Mouse (Mus musculus) stomach, embryonic 15.5 days (tissue): ENCODE results near the gene Olfr56. TPM values are rescaled to one million over a fixed set of nuclear protein-coding genes. Genes with fewer than 3 reads are reported as not detected.
A peak's percentile ranks its signal among the peaks of the same experiment; 100 is the strongest.

Experiments used
- ATAC-seq: fragments of 200-750 bp; cut with Nextera tagmentation; 2 replicates; pipeline ENCODE4 v1.8.0; 2017; ENCODE audit warnings: low read depth, moderate number of reproducible peaks, moderate TSS enrichment; ENCODE audit not compliant: insufficient read depth, low FRiP score
- H3K27ac ChIP-seq: fragments of 300-500 bp; sonication (generic); 2 replicates; pipeline ENCODE4 v1.5.1; 2015; ENCODE audit warnings: mild to moderate bottlenecking, inconsistent platforms
- H3K27me3 ChIP-seq: fragments of 300-500 bp; sonication (generic); replicated peaks from 2 replicates; pipeline ENCODE4 v1.6.1; 2015; ENCODE audit warnings: inconsistent platforms
- H3K36me3 ChIP-seq: fragments of 300-500 bp; sonication (generic); 2 replicates; pipeline ENCODE4 v1.6.1; 2015; ENCODE audit warnings: inconsistent platforms
- H3K4me1 ChIP-seq: fragments of 300-500 bp; sonication (generic); 2 replicates; pipeline ENCODE4 v1.6.1; 2015; ENCODE audit warnings: inconsistent platforms
- H3K4me2 ChIP-seq: fragments of 300-500 bp; sonication (generic); 2 replicates; pipeline ENCODE4 v1.6.1; 2015; ENCODE audit warnings: mild to moderate bottlenecking, inconsistent platforms
- H3K4me3 ChIP-seq: fragments of 300-500 bp; sonication (generic); replicated peaks from 2 replicates; pipeline ENCODE4 v1.5.1; 2015; ENCODE audit warnings: inconsistent platforms
- H3K9ac ChIP-seq: fragments of 300-500 bp; sonication (generic); 2 replicates; pipeline ENCODE4 v1.6.1; 2015; ENCODE audit warnings: inconsistent platforms
- H3K9me3 ChIP-seq: fragments of 300-500 bp; sonication (generic); 2 replicates; pipeline ENCODE4 v1.6.1; 2016; ENCODE audit warnings: inconsistent platforms
- WGBS: fragments of 180-500 bp; shearing (Covaris S2); methylation state at CpG from one replicate; pipeline ENCODE4 v1.1.7; 2015; 5-methylcytosine and 5-hydroxymethylcytosine counted together
- polyA plus RNA-seq: library from polyadenylated mRNA; unstranded; fragments of >200 nt; fragmentation: Nextera tagmentation; extraction: Ambion mirVana; gene quantifications from 2 replicates; pipeline ENCODE4 v1.2.1, GENCODE M21; 2015

Olfr56 gene
- polyA plus RNA-seq, 1 experiment from 2014 or later = not detected

- H3K4me2 ChIP-seq = no peak overlapping the region
- no peaks in the 10 kb centered on the region for H3K27me3 ChIP-seq
- H3K9ac ChIP-seq = no peak overlapping the region
- WGBS = 72% methylated on average over 6 of the region's 6 CpGs
- no peak overlapping the region for H3K27ac ChIP-seq
- H3K36me3 ChIP-seq = no peaks in the 10 kb centered on the region
- H3K4me3 ChIP-seq = no peak overlapping the region
- H3K9me3 ChIP-seq = no peaks in the 10 kb centered on the region
- H3K4me1 ChIP-seq = peaks cover 7% of the 10 kb centered on the region; the same call in 1 of the 2 replicates
- ATAC-seq = no peak
Observed at GRCm38 (mm10) chr11:49086858-49087361, 108.2 kb downstream of the Olfr56 start.

GRCm38 (mm10) chr11:49087830-49088616 is 109.3 kb downstream of the Olfr56 start:
- H3K4me3 ChIP-seq = peak overlapping the region; percentile 3; the same call in 1 of the 2 replicates
- peak; percentile 93 for ATAC-seq
- no peaks in the 10 kb centered on the region for H3K9me3 ChIP-seq
- no peaks in the 10 kb centered on the region for H3K36me3 ChIP-seq
- 41% methylated on average over 22 of the region's 22 CpGs for WGBS
- no peak overlapping the region for H3K27ac ChIP-seq
- H3K4me2 ChIP-seq = peak overlapping the region; percentile 47
- no peaks in the 10 kb centered on the region for H3K27me3 ChIP-seq
- peaks cover 7% of the 10 kb centered on the region; the same call in 1 of the 2 replicates for H3K4me1 ChIP-seq
- H3K9ac ChIP-seq = no peak overlapping the region

DNA sequence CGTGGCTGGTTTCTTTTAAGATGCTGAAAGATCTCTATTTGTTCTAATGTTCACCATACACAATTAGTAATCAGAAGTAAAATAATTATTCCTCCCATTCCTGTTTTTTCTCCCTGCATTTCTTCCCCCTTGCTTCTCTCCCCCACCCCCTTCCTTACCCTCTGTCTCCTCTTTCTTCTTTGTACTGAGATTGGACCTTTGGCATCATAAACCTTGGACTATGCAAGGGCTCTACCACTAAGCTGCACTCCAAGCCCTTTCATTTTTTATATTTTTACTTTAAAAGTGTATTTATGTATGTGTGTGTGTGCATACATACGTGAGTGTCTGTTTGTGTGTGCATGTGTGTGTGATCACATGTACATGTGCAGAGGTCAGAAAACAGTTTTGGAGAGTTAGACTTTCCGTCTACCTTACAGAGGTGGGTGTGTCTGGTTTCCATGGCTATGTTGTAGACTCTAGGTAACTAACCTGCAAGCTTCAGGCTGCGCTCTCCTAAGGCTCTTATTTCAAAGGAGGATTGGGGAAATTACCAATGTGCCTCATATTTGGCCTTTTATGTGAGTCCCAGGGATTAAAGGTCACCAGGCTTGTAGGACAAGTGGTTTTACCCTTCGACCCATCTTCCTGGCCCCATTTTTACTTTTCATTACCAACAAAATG is 110.4 kb downstream of the Olfr56 start:
- Histone ChIP-seq H3K27ac (no peak overlapping the region), H3K4me2 (no peak overlapping the region), H3K4me3 (no peak overlapping the region), H3K4me1 (peaks cover 7% of the 10 kb centered on the region; the same call in 1 of the 2 replicates), H3K27me3 (no peaks in the 10 kb centered on the region), H3K9ac (no peak overlapping the region), H3K9me3 (no peaks in the 10 kb centered on the region), H3K36me3 (no peaks in the 10 kb centered on the region)
- ATAC-seq = no peak
- WGBS = 79% methylated on average over 5 of the region's 5 CpGs

GRCm38 (mm10) chr11:49089735-49090507 is 111.2 kb downstream of the Olfr56 start:
- Histone ChIP-seq H3K4me3 (no peak overlapping the region), H3K9ac (no peak overlapping the region), H3K4me2 (no peak overlapping the region), H3K4me1 (peaks cover 7% of the 10 kb centered on the region; the same call in 1 of the 2 replicates), H3K27ac (no peak overlapping the region), H3K27me3 (no peaks in the 10 kb centered on the region), H3K9me3 (no peaks in the 10 kb centered on the region), H3K36me3 (no peaks in the 10 kb centered on the region)
- WGBS = 75% methylated on average over 3 of the region's 3 CpGs
- ATAC-seq = no peak

DNA sequence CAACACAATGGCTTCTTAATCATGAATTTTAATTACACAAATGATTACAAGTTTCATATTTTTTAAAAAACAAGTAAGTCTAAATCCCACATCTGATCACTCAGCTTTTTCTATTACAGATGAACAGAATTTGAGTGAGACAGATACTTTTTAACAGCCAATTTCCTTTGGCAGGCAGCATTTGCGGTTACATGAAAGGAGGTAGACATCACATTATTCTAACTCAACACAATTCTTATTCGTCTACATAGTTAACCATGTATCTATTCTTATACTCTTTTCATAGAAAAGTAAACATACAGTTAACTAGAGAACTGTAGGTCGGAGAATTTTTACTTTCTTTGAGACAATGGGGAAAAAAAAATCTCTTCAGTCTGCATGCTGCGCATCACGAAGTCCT is 111.9 kb downstream of the Olfr56 start:
- 78% methylated on average over 5 of the region's 5 CpGs for WGBS
- Histone ChIP-seq H3K9ac (no peak overlapping the region), H3K4me1 (peaks cover 7% of the 10 kb centered on the region; the same call in 1 of the 2 replicates), H3K36me3 (no peaks in the 10 kb centered on the region), H3K27me3 (no peaks in the 10 kb centered on the region), H3K9me3 (no peaks in the 10 kb centered on the region), H3K4me3 (no peak overlapping the region), H3K4me2 (no peak overlapping the region), H3K27ac (no peak overlapping the region)
- no peak for ATAC-seq

GRCm38 (mm10) chr11:49091171-49091570 is 112.5 kb downstream of the Olfr56 start:
- Histone ChIP-seq H3K36me3 (no peaks in the 10 kb centered on the region), H3K4me3 (no peak overlapping the region), H3K9ac (no peak overlapping the region), H3K9me3 (no peaks in the 10 kb centered on the region), H3K4me1 (peaks cover 7% of the 10 kb centered on the region; the same call in 1 of the 2 replicates), H3K27me3 (no peaks in the 10 kb centered on the region), H3K27ac (no peak overlapping the region), H3K4me2 (no peak overlapping the region)
- WGBS = 72% methylated on average over 4 of the region's 4 CpGs
- no peak for ATAC-seq

GRCm38 (mm10) chr11:49092053-49092586 is 113.4 kb downstream of the Olfr56 start:
- H3K27ac ChIP-seq = no peak overlapping the region
- 96% methylated on average over 1 of the region's 1 CpGs for WGBS
- no peak overlapping the region for H3K4me2 ChIP-seq
- no peaks in the 10 kb centered on the region for H3K36me3 ChIP-seq
- H3K4me3 ChIP-seq = no peak overlapping the region
- peaks cover 7% of the 10 kb centered on the region; the same call in 1 of the 2 replicates for H3K4me1 ChIP-seq
- H3K9ac ChIP-seq = no peak overlapping the region
- no peaks in the 10 kb centered on the region for H3K9me3 ChIP-seq
- no peak for ATAC-seq
- H3K27me3 ChIP-seq = no peaks in the 10 kb centered on the region

GRCm38 (mm10) chr11:49092786-49093185 is 114.1 kb downstream of the Olfr56 start:
- H3K27ac ChIP-seq = no peak overlapping the region
- 84% methylated on average over 2 of the region's 2 CpGs for WGBS

DNA sequence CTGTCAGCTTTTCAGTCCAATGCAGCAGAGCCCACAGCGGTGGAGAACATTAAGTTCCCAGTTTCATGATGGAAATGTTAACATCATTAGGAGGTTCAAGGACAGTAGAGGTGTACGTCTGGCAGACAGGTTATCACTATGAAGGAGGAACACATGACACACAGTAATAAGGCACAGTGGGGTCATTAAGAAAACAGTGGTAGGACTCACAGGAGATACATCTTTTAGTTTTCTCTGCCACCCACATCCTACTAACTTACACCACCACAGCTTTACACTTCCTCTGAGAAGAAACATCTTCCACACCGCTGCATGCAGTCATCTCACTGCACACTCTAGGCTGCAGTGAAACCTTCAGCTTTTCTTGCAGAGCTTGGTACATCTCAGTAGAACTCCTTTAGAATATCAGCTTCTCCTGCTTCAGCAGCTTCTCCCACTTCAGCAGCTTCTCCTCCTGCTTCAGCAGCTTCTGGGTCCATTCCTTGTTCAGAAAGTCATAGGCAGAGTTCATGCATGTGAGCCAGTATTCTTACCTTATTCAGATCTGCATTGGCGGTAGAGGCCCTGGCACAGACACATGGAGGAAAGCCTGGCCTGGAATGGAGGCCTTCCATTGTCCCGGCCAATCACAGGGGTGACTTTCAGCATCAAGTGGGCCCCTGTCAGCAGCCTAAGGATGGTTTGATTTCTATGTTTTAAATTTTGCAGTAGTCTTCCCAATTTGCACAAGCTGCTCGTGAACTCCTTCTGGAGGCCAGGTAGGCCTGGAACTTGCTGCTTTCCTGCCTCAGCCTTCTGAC is 115.4 kb downstream of the Olfr56 start:
- H3K27me3 ChIP-seq = no peaks in the 10 kb centered on the region
- H3K9me3 ChIP-seq = no peaks in the 10 kb centered on the region
- H3K36me3 ChIP-seq = no peaks in the 10 kb centered on the region
- H3K4me3 ChIP-seq = no peak overlapping the region
- no peak overlapping the region for H3K27ac ChIP-seq
- ATAC-seq = no peak
- WGBS = 80% methylated on average over 6 of the region's 6 CpGs
- no peak overlapping the region for H3K9ac ChIP-seq
- H3K4me1 ChIP-seq = no peaks in the 10 kb centered on the region
- H3K4me2 ChIP-seq = no peak overlapping the region

More at GRCm38 (mm10) chr11:49092786-49093185, 114.1 kb downstream of the Olfr56 start:
- ATAC-seq = no peak
- no peaks in the 10 kb centered on the region for H3K36me3 ChIP-seq
- H3K4me2 ChIP-seq = no peak overlapping the region
- no peak overlapping the region for H3K9ac ChIP-seq
- H3K27me3 ChIP-seq = no peaks in the 10 kb centered on the region
- H3K9me3 ChIP-seq = no peaks in the 10 kb centered on the region
- H3K4me3 ChIP-seq = no peak overlapping the region
- peaks cover 6% of the 10 kb centered on the region; the same call in 1 of the 2 replicates for H3K4me1 ChIP-seq

- Histone ChIP-seq H3K9me3 (no peaks in the 10 kb centered on the region), H3K27ac (no peak overlapping the region), H3K4me2 (no peak overlapping the region), H3K9ac (no peak overlapping the region), H3K27me3 (no peaks in the 10 kb centered on the region), H3K4me3 (no peak overlapping the region), H3K36me3 (no peaks in the 10 kb centered on the region), H3K4me1 (no peaks in the 10 kb centered on the region)
- ATAC-seq = no peak
- WGBS = 90% methylated on average over 4 of the region's 4 CpGs
Observed at GRCm38 (mm10) chr11:49095367-49095766, 116.7 kb downstream of the Olfr56 start.

DNA sequence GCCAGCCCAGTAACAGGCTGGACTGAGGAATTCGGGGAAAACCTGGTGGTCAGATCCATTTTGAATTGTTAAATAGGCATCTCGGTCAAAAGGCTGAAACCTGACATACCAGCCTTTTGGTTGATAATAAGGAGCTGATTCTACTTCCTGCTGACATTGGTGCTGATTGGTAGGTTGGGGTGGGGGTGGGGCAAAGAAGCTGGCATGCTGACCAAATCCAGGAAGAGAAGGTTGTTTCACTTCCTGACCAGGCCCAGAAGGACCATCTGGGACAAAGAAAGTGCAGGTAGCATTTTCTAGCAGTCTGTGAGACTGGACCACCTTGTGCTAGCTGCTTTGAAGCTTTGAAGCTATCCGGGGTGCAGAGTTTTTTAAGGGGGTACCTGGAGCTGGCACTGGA is 121.7 kb downstream of the Olfr56 start:
- 79% methylated on average over 3 of the region's 3 CpGs for WGBS
- ATAC-seq = no peak
- Histone ChIP-seq H3K27me3 (no peaks in the 10 kb centered on the region), H3K4me3 (no peak overlapping the region), H3K9me3 (no peaks in the 10 kb centered on the region), H3K27ac (no peak overlapping the region), H3K9ac (no peak overlapping the region), H3K36me3 (no peaks in the 10 kb centered on the region), H3K4me2 (no peak overlapping the region), H3K4me1 (no peaks in the 10 kb centered on the region)
